Mouse (Mus musculus) MEL (cell line): ENCODE data around the gene Mib2. TPM values are rescaled to one million over a fixed set of nuclear protein-coding genes. Genes with fewer than 3 reads are reported as not detected.

Source experiments
- DNase-seq: peaks from one replicate; pipeline ENCODE4 v3.0.0; 2011; ENCODE audit warnings: low read depth, low spot score
- H3K27ac ChIP-seq: 2 replicates; pipeline ENCODE4 v1.5.1; 2012; ENCODE audit warnings: low read depth, mild to moderate bottlenecking, control low read depth, low read length, moderate library complexity; ENCODE audit not compliant: control insufficient read depth
- H3K27me3 ChIP-seq, 2 experiments: fragments of 150-350 bp in 1 of 2; sonication (generic) in 1 of 2; 2 replicates each; pipeline ENCODE4 v1.6.1; 2012; ENCODE audit warnings: low read length in 2 of 2, mild to moderate bottlenecking in 2 of 2, improper control_type of control experiment in 1 of 2, moderate library complexity in 1 of 2; ENCODE audit not compliant: insufficient read depth in 2 of 2, control insufficient read depth in 1 of 2
- H3K36me3 ChIP-seq, 2 experiments: 2 replicates each; pipeline ENCODE4 v1.6.1; 2012 to 2014; ENCODE audit warnings: low read length in 2 of 2, improper control_type of control experiment in 1 of 2, inconsistent platforms in 1 of 2, mild to moderate bottlenecking in 1 of 2; ENCODE audit not compliant: insufficient read depth in 2 of 2, control insufficient read depth in 1 of 2
- H3K4me1 ChIP-seq, 2 experiments: fragments of 150-350 bp in 1 of 2; sonication (generic) in 1 of 2; 2 replicates each; pipeline ENCODE4 v1.6.1; 2012; ENCODE audit warnings: low read length in 2 of 2, improper control_type of control experiment in 1 of 2, mild to moderate bottlenecking in 1 of 2; ENCODE audit not compliant: insufficient read depth in 2 of 2, control insufficient read depth in 1 of 2
- H3K4me3 ChIP-seq, 2 experiments: fragments of 150-350 bp in 1 of 2; sonication (generic) in 1 of 2; 2 replicates each; pipeline ENCODE4 v1.5.1; 2012; ENCODE audit warnings: low read depth in 2 of 2, low read length in 2 of 2, mild to moderate bottlenecking in 2 of 2, moderate library complexity in 2 of 2, control low read depth in 1 of 2, improper control_type of control experiment in 1 of 2; ENCODE audit not compliant: control insufficient read depth in 1 of 2, insufficient read depth in 1 of 2
- H3K79me2 ChIP-seq: 2 replicates; pipeline ENCODE4 v1.6.1; 2012; ENCODE audit warnings: mild to moderate bottlenecking, low read length, moderate library complexity; ENCODE audit not compliant: control insufficient read depth, poor library complexity, insufficient read depth
- H3K9ac ChIP-seq: 2 replicates; pipeline ENCODE4 v1.6.1; 2012; ENCODE audit warnings: low read depth, mild to moderate bottlenecking, control low read depth, low read length, moderate library complexity; ENCODE audit not compliant: control insufficient read depth, poor library complexity, severe bottlenecking
- H3K9me3 ChIP-seq: fragments of 150-350 bp; sonication (generic); replicated peaks from 2 replicates; pipeline ENCODE4 v1.6.1; 2012; ENCODE audit warnings: mild to moderate bottlenecking, low read length, improper control_type of control experiment, moderate library complexity; ENCODE audit not compliant: insufficient read depth
- BHLHE40 ChIP-seq: IDR thresholded peaks from 2 replicates; pipeline ENCODE4 v1.6.1; 2012; ENCODE audit warnings: low read depth, mild to moderate bottlenecking, inconsistent platforms, low read length, improper control_type of control experiment, borderline replicate concordance
- CHD1 ChIP-seq: IDR thresholded peaks from 2 replicates; pipeline ENCODE4 v1.6.1; 2012; ENCODE audit warnings: low read depth, mild to moderate bottlenecking, inconsistent platforms, low read length, improper control_type of control experiment
- ELF1 ChIP-seq: IDR thresholded peaks from 2 replicates; pipeline ENCODE4 v1.6.1; 2014; ENCODE audit warnings: low read depth, mild to moderate bottlenecking, inconsistent platforms, low read length, improper control_type of control experiment, moderate library complexity
- EP300 ChIP-seq, 2 experiments: IDR thresholded peaks; 2 replicates each; pipeline ENCODE4 v1.6.1; 2011; ENCODE audit warnings: improper control_type of control experiment in 2 of 2, low read length in 2 of 2, low read depth in 1 of 2, mild to moderate bottlenecking in 1 of 2
- GABPA ChIP-seq: IDR thresholded peaks from 2 replicates; pipeline ENCODE4 v1.6.1; 2012; ENCODE audit warnings: low read depth, mild to moderate bottlenecking, inconsistent platforms, low read length, improper control_type of control experiment, moderate library complexity
- GATA1 ChIP-seq: IDR thresholded peaks from 2 replicates; pipeline ENCODE4 v1.6.1; 2011; ENCODE audit warnings: low read depth, low read length, improper control_type of control experiment
- HCFC1 ChIP-seq: IDR thresholded peaks from 2 replicates; pipeline ENCODE4 v1.6.1; 2012; ENCODE audit warnings: low read depth, mild to moderate bottlenecking, inconsistent platforms, low read length, improper control_type of control experiment, moderate library complexity
- MAZ ChIP-seq: IDR thresholded peaks from 2 replicates; pipeline ENCODE4 v1.6.1; 2012; ENCODE audit warnings: low read depth, mild to moderate bottlenecking, inconsistent platforms, low read length, improper control_type of control experiment
- MEF2A ChIP-seq: IDR thresholded peaks from 2 replicates; pipeline ENCODE4 v1.6.1; 2014; ENCODE audit warnings: low read depth, mild to moderate bottlenecking, inconsistent platforms, low read length, improper control_type of control experiment; ENCODE audit not compliant: poor library complexity, insufficient replicate concordance, severe bottlenecking; ENCODE audit errors: extremely low read depth
- MXI1 ChIP-seq: IDR thresholded peaks from 2 replicates; pipeline ENCODE4 v1.6.1; 2011; ENCODE audit warnings: mild to moderate bottlenecking, low read depth, low read length, improper control_type of control experiment
- POLR2AphosphoS5 ChIP-seq: IDR thresholded peaks from 2 replicates; pipeline ENCODE4 v1.6.1; 2012; ENCODE audit warnings: low read depth, borderline replicate concordance, mild to moderate bottlenecking, inconsistent platforms, low read length, moderate library complexity, mixed read lengths
- RCOR1 ChIP-seq: IDR thresholded peaks from 2 replicates; pipeline ENCODE4 v1.6.1; 2012; ENCODE audit warnings: low read depth, mild to moderate bottlenecking, inconsistent platforms, low read length, improper control_type of control experiment
- TAL1 ChIP-seq: IDR thresholded peaks from 2 replicates; pipeline ENCODE4 v1.6.1; 2012; ENCODE audit warnings: mild to moderate bottlenecking, inconsistent platforms, low read length, moderate library complexity, mixed read lengths
- UBTF ChIP-seq: IDR thresholded peaks from 2 replicates; pipeline ENCODE4 v1.6.1; 2012; ENCODE audit warnings: low read depth, mild to moderate bottlenecking, inconsistent platforms, low read length, improper control_type of control experiment, moderate library complexity, borderline replicate concordance; ENCODE audit not compliant: insufficient read depth
- ZC3H11A ChIP-seq: IDR thresholded peaks from 2 replicates; pipeline ENCODE4 v1.6.1; 2012; ENCODE audit warnings: low read depth, mild to moderate bottlenecking, inconsistent platforms, low read length, improper control_type of control experiment
- ZKSCAN1 ChIP-seq: IDR thresholded peaks from 2 replicates; pipeline ENCODE4 v1.6.1; 2012; ENCODE audit warnings: low read depth, mild to moderate bottlenecking, inconsistent platforms, low read length, improper control_type of control experiment, moderate library complexity
- ZMIZ1 ChIP-seq: IDR thresholded peaks from 2 replicates; pipeline ENCODE4 v1.6.1; 2012; ENCODE audit warnings: low read depth, mild to moderate bottlenecking, inconsistent platforms, low read length, improper control_type of control experiment, moderate library complexity
- ZNF384 ChIP-seq: IDR thresholded peaks from 2 replicates; pipeline ENCODE4 v1.6.1; 2012; ENCODE audit warnings: low read depth, mild to moderate bottlenecking, inconsistent platforms, low read length, improper control_type of control experiment
- polyA plus RNA-seq, 2 experiments: library from polyadenylated mRNA; stranded (reverse) in 1 of 2; unstranded in 1 of 2; fragments of >175 nt in 1 of 2; fragments of >200 nt in 1 of 2; gene quantifications; 2 replicates each; pipeline versions ENCODE4 v1.2.1 to v1.2.4; 2012; ENCODE audit warnings: low replicate concordance in 2 of 2, low read depth in 1 of 2; ENCODE audit not compliant: insufficient read length in 2 of 2, insufficient read depth in 1 of 2, missing spikeins in 1 of 2
- total RNA-seq: library from RNA; depleted of rRNA; stranded (reverse); fragments of 300-350 nt; gene quantifications from 2 replicates; pipeline ENCODE4 v1.2.3, GENCODE M21; 2012

The Mib2 gene
- total and polyA plus RNA-seq, 3 experiments: 21.4 to 38.3 TPM; not detected in 1

GRCm38 (mm10) chr4:155658961-155659360 lies 10.0 kb downstream of the Mib2 start:
- Histone ChIP-seq H3K9ac (no peak overlapping the region), H3K9me3 (no peaks in the 10 kb centered on the region), H3K4me3 (no peak overlapping the region), H3K27ac (no peak overlapping the region), H3K79me2 (no peaks in the 10 kb centered on the region), H3K27me3 (no peaks in the 10 kb centered on the region), H3K4me1 (peaks cover 0 to 8% of the 10 kb centered on the region in 2 experiments; a peak in 1 of 4 replicates), H3K36me3 (no peaks in the 10 kb centered on the region; a peak in 1 of 4 replicates)
- TF ChIP-seq ZC3H11A (no peak), CHD1 (no peak), MXI1 (no peak), MEF2A (no peak), EP300 (IDR thresholded peaks at IDR 0.05; ENCODE audit: low read depth in 1 of 2, low read length in 2 of 2) (no peak), RCOR1 (no peak), ELF1 (no peak), GATA1 (no peak), GABPA (no peak), BHLHE40 (no peak), ZNF384 (no peak), HCFC1 (no peak), MAZ (no peak)
- DNase-seq: no peak

- H3K27ac ChIP-seq: no peak overlapping the region
- no peak overlapping the region for H3K4me3 ChIP-seq
- DNase-seq: no peak
- H3K36me3 ChIP-seq: no peaks in the 10 kb centered on the region
- H3K27me3 ChIP-seq: no peaks in the 10 kb centered on the region
- H3K9me3 ChIP-seq: no peaks in the 10 kb centered on the region
- H3K79me2 ChIP-seq: no peaks in the 10 kb centered on the region
- no peak overlapping the region for H3K9ac ChIP-seq
- H3K4me1 ChIP-seq: peaks cover 0 to 8% of the 10 kb centered on the region in 2 experiments; a peak in 1 of 4 replicates
- TF ChIP-seq TAL1 (no peak), ZKSCAN1 (no peak), POLR2AphosphoS5 (no peak), ZMIZ1 (no peak), MXI1 (no peak), BHLHE40 (no peak), UBTF (no peak), MAZ (no peak), EP300 (IDR thresholded peaks at IDR 0.05; ENCODE audit: low read depth in 1 of 2, low read length in 2 of 2) (no peak)
Measured at GRCm38 (mm10) chr4:155656214-155656751, 12.7 kb downstream of the Mib2 start.
